In the genomic region with DNA sequence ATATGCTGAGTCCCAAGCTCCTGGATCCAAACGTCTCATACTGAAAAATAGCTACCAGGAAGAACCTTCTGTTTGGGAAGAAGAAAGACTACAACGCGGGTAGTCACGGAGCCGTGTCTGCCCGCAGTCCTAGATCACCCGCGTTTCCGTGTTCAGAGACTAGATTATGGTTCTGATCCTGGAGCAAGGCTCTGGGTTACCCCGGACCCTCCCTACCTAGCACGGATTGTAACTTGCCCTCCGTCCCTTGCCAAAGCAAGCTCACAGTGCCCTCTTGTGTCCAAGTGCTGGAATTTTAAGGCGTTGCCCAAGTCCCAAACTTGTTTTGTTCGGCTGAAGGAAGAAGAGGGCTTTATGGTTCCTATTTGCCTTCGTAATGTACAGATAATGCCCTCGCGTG, we compare ENCODE assay signal across 8 mouse cellular contexts. TPM values are rescaled to one million over a fixed set of nuclear protein-coding genes. Genes with fewer than 3 reads are reported as not detected.
DNase-seq lines count a peak whose midpoint lies in the region; ATAC-seq and TF ChIP-seq lines count a peak whose summit lies in the region.

No protein-coding gene starts in this region.

- no peaks in the 10 kb centered on the region for H3K9me3 ChIP-seq in hindbrain, embryonic 11.5 days (ENCODE audit: control insufficient read depth, low read length)
- no peaks in the 10 kb centered on the region for H3K9me3 ChIP-seq in lung, postnatal 0 days (ENCODE audit: low read length)

- H3K9ac ChIP-seq in hindbrain, embryonic 11.5 days (ENCODE audit: low read depth, low read length): no peak overlapping the region
- H3K9ac ChIP-seq in lung, postnatal 0 days (replicated peaks; ENCODE audit: low read depth): no peak overlapping the region

- H3K4me3 ChIP-seq in hindbrain, embryonic 11.5 days (ENCODE audit: low read depth, low read length): no peak overlapping the region
- peak overlapping the region; percentile 14; the same call in 1 of the 2 replicates for H3K4me3 ChIP-seq in lung, postnatal 0 days (ENCODE audit: low read depth, low read length)

- 3% methylated on average over 17 of the region's 17 CpGs for WGBS in hindbrain, embryonic 11.5 days
- 2% methylated on average over 17 of the region's 17 CpGs for WGBS in lung, postnatal 0 days

- H3K4me1 ChIP-seq in hindbrain, embryonic 11.5 days (replicated peaks; ENCODE audit: control insufficient read depth, insufficient read depth, low read length): no peaks in the 10 kb centered on the region; the same call in 1 of the 2 replicates
- peaks cover 7% of the 10 kb centered on the region; the same call in 1 of the 2 replicates for H3K4me1 ChIP-seq in lung, postnatal 0 days (ENCODE audit: insufficient read depth, low read depth, low read length)

- peak; percentile 99 for TF ChIP-seq CTCF in lung, postnatal 0 days (IDR thresholded peaks at IDR 0.05)

- peaks cover 2% of the 10 kb centered on the region; the same call in 1 of the 2 replicates for H3K27me3 ChIP-seq in hindbrain, embryonic 11.5 days (ENCODE audit: control insufficient read depth, insufficient read depth, low read length)
- no peaks in the 10 kb centered on the region for H3K27me3 ChIP-seq in lung, postnatal 0 days (replicated peaks; ENCODE audit: insufficient read depth, low read length)

- no peak overlapping the region for H3K27ac ChIP-seq in hindbrain, embryonic 11.5 days (ENCODE audit: low read depth, low read length)
- H3K27ac ChIP-seq in lung, postnatal 0 days (ENCODE audit: low read length): no peak overlapping the region

- ATAC-seq in hindbrain, embryonic 11.5 days (ENCODE audit: low FRiP score): peak; percentile 59; the same call in 1 of the 2 replicates
- peak; percentile 60 for ATAC-seq in lung, postnatal 0 days

- TF ChIP-seq EP300 in lung, postnatal 0 days (IDR thresholded peaks at IDR 0.05): no peak

- H3K4me2 ChIP-seq in hindbrain, embryonic 11.5 days (replicated peaks; ENCODE audit: low read depth, low read length): peak overlapping the region; percentile 36
- peak overlapping the region; percentile 50 for H3K4me2 ChIP-seq in lung, postnatal 0 days (replicated peaks; ENCODE audit: low read depth, low read length)

- peak; percentile 61 for DNase-seq in WW6 (ENCODE audit: low read depth, low spot score)
- DNase-seq in cerebellum, adult 9-10 months: peak; percentile 46
- peak; percentile 27 to 74 for DNase-seq in frontal cortex, postnatal 10 days (ENCODE audit: low spot score in 2 of 2)
- peak; percentile 87 for DNase-seq in hindbrain, embryonic 11.5 days (ENCODE audit: low spot score)
- peak; percentile 26 for DNase-seq in layer of hippocampus, adult 9-11 months
- peak; percentile 90 for DNase-seq in lung, postnatal 0 days (ENCODE audit: low spot score)
- peak; percentile 90 for DNase-seq in retina, embryonic 14.5 days (ENCODE audit: low spot score)
- no peak for DNase-seq in spleen, adult 12 weeks (ENCODE audit: low spot score)

- H3K36me3 ChIP-seq in hindbrain, embryonic 11.5 days (ENCODE audit: control insufficient read depth, insufficient read depth, low read length): no peaks in the 10 kb centered on the region
- H3K36me3 ChIP-seq in lung, postnatal 0 days (ENCODE audit: insufficient read depth, low read length): no peaks in the 10 kb centered on the region

RNA-seq across cellular contexts. Expression of a gene that starts 1.9 kb away (rescaled TPM):
- polyA plus RNA-seq in hindbrain, embryonic 11.5 days (2014; fragmentation: Nextera tagmentation; extraction: Ambion mirVana): 4.9 and 7.3 TPM in 2 replicates
- polyA plus RNA-seq in lung, postnatal 0 days (2015; fragmentation: Nextera tagmentation; extraction: Ambion mirVana): 6.2 and 7.1 TPM in 2 replicates
